Mouse (Mus musculus): Measurements from ENCODE around the gene Capn1.

- TF ChIP-seq POLR2A (IDR thresholded peaks at IDR 0.05; ENCODE audit: insufficient read length, low read depth), result no peak
- no peak for TF ChIP-seq TCF12 (IDR thresholded peaks at IDR 0.05; ENCODE audit: insufficient read depth, poor library complexity, severe bottlenecking)
- no peak for TF ChIP-seq SRF (IDR thresholded peaks at IDR 0.05; ENCODE audit: control insufficient read depth, insufficient read length, low read depth)
- no peak for TF ChIP-seq MYOG (IDR thresholded peaks at IDR 0.05; ENCODE audit: control insufficient read depth in 1 of 3, insufficient read depth in 1 of 3, insufficient read length in 2 of 3, low read depth in 2 of 3)
- TF ChIP-seq POLR2AphosphoS2 (IDR thresholded peaks at IDR 0.05; ENCODE audit: insufficient read length, low read depth), result no peak
- no peak for TF ChIP-seq USF1 (IDR thresholded peaks at IDR 0.05; ENCODE audit: low read depth)
- TF ChIP-seq CEBPB (IDR thresholded peaks at IDR 0.05; ENCODE audit: insufficient read depth, poor library complexity, severe bottlenecking), result no peak
Observed at GRCm38 (mm10) chr19:6028991-6029390, 13.3 kb upstream of the Capn1 start.

All from myocyte (in vitro differentiated cells).